Mouse (Mus musculus): ENCODE measurements around the gene Vipas39.

Gene Vipas39

DNA sequence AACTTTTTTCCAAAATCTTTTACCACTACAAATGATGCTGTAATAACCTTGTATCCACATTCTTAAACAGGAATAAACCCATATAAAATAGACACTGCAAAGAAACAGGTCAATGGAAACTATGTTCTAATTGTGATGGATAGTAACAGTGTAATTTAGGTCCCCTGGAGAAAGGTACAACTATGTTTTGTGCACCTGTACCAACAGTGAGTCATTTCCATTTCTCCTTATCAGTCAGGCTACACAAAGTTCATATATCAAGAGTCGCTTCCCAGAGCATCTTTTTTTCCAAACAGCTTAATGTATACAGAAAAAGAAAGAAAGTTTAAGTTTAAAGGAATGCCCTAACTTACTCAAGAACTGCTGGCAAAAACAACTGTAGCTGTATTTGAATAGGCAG is 71.0 kb downstream of the Vipas39 start:
- DNase-seq: no peak

DNA sequence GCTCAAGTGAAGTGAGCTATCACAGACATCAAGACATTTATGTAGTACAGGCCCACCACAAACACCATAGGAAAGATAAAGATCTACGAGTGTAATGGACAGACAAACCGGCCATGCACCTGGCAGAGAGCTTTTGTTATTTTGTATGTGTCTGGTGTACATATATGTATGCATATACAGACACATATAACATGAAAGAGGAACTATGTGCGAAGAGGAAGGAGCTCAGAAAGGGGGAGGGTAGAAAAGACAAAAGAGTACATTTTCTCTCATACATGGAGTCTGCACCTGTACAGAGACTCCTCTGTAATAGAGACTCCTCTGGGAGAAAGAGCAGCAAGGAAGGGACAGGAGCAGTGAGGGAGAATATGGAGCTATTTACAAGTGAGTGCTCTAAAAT is 73.0 kb downstream of the Vipas39 start:
- DNase-seq: no peak

Data from cerebellum, postnatal 14 days (tissue).